Mouse (Mus musculus): Measurements from ENCODE around the gene Ferd3l. TPM values are rescaled to one million over a fixed set of nuclear protein-coding genes. Genes with fewer than 3 reads are reported as not detected.

Gene Ferd3l
- polyA plus RNA-seq, 1 experiment from 2014 or later: not detected

Other genes with a start within 250 kb of the Ferd3l start
- 5.8 and 9.0 TPM in 2 replicates for gene Twist1, start 29.2 kb downstream of the Ferd3l start, polyA plus RNA-seq (2014; fragmentation: Nextera tagmentation; extraction: Ambion mirVana)